Comparison of ENCODE assay signal across 8 mouse cellular contexts in genomic region chr8:108867482-108868258, GRCm38 (mm10).
DNase-seq lines count a peak whose midpoint lies in the region; ATAC-seq and TF ChIP-seq lines count a peak whose summit lies in the region.

No protein-coding gene starts in this region.

- 69% methylated on average over 13 of the region's 13 CpGs for WGBS in hindbrain, postnatal 0 days
- WGBS in hindbrain, embryonic 12.5 days: 68% methylated on average over 13 of the region's 13 CpGs
- 49% methylated on average over 13 of the region's 13 CpGs for WGBS in heart, embryonic 14.5 days
- WGBS in liver, embryonic 11.5 days: 62% methylated on average over 13 of the region's 13 CpGs
- WGBS in midbrain, postnatal 0 days: 70% methylated on average over 13 of the region's 13 CpGs

- no peak for DNase-seq in hindbrain, postnatal 0 days (ENCODE audit: low spot score)
- DNase-seq in liver, embryonic 11.5 days (ENCODE audit: low spot score): peak; percentile 43
- DNase-seq in midbrain, postnatal 0 days (ENCODE audit: low spot score): no peak
- DNase-seq in adipocyte (ENCODE audit: low spot score): no peak
- no peak for DNase-seq in testis, postnatal 14 days (ENCODE audit: low spot score)

- no peak overlapping the region for H3K27ac ChIP-seq in hindbrain, postnatal 0 days
- H3K27ac ChIP-seq in hindbrain, embryonic 12.5 days: no peak overlapping the region
- H3K27ac ChIP-seq in heart, embryonic 14.5 days (replicated peaks in 1 of 2; ENCODE audit: control insufficient read depth in 1 of 2, insufficient read depth in 1 of 2, low read depth in 2 of 2, low read length in 2 of 2): peak overlapping the region; percentile 25 to 48; a peak in 3 of 4 replicates
- H3K27ac ChIP-seq in liver, embryonic 11.5 days (ENCODE audit: low read depth, low read length): no peak overlapping the region
- H3K27ac ChIP-seq in midbrain, postnatal 0 days (ENCODE audit: low read depth, low read length): 0 out of 2 replicates have a peak overlapping the region, but pooled peaks have one; percentile 21

- 0 out of 2 replicates have a peak, but pooled peaks have one; percentile 10 for ATAC-seq in hindbrain, postnatal 0 days
- no peak for ATAC-seq in hindbrain, embryonic 12.5 days (ENCODE audit: low FRiP score)
- 0 out of 2 replicates have a peak, but pooled peaks have one; percentile 44 for ATAC-seq in heart, embryonic 14.5 days (ENCODE audit: insufficient number of reproducible peaks, insufficient read depth, low FRiP score, low read depth)
- ATAC-seq in liver, embryonic 11.5 days (replicated peaks; ENCODE audit: low FRiP score): peak; percentile 81
- no peak for ATAC-seq in midbrain, postnatal 0 days (ENCODE audit: low FRiP score)
- no peak for ATAC-seq in CD4-positive, CD25-positive, alpha-beta regulatory T cell, adult 4 months

- H3K36me3 ChIP-seq in hindbrain, postnatal 0 days (ENCODE audit: insufficient read depth, low read length): no peaks in the 10 kb centered on the region
- H3K36me3 ChIP-seq in hindbrain, embryonic 12.5 days: peaks cover 6% of the 10 kb centered on the region; the same call in 1 of the 2 replicates
- H3K36me3 ChIP-seq in heart, embryonic 14.5 days (ENCODE audit: control insufficient read depth, insufficient read depth, low read length): no peaks in the 10 kb centered on the region
- no peaks in the 10 kb centered on the region; the same call in 1 of the 2 replicates for H3K36me3 ChIP-seq in liver, embryonic 11.5 days (ENCODE audit: control insufficient read depth, insufficient read depth, low read length)
- H3K36me3 ChIP-seq in midbrain, postnatal 0 days (ENCODE audit: insufficient read depth, low read length): peaks cover 3% of the 10 kb centered on the region; the same call in 1 of the 2 replicates

- TF ChIP-seq CTCF in hindbrain, postnatal 0 days (IDR thresholded peaks at IDR 0.05; ENCODE audit: low read depth): no peak
- TF ChIP-seq CTCF in midbrain, postnatal 0 days (IDR thresholded peaks at IDR 0.05): no peak

- peaks cover 7% of the 10 kb centered on the region; the same call in 1 of the 2 replicates for H3K4me1 ChIP-seq in hindbrain, postnatal 0 days (ENCODE audit: insufficient read depth, low read length)
- peaks cover 33% of the 10 kb centered on the region for H3K4me1 ChIP-seq in hindbrain, embryonic 12.5 days
- H3K4me1 ChIP-seq in heart, embryonic 14.5 days (ENCODE audit: control insufficient read depth in 2 of 2, insufficient read depth in 2 of 2, low read length in 2 of 2): peaks cover 18 to 31% of the 10 kb centered on the region in 2 experiments
- peaks cover 14% of the 10 kb centered on the region for H3K4me1 ChIP-seq in liver, embryonic 11.5 days (replicated peaks; ENCODE audit: control insufficient read depth, insufficient read depth, low read length)
- no peaks in the 10 kb centered on the region; the same call in 1 of the 2 replicates for H3K4me1 ChIP-seq in midbrain, postnatal 0 days (ENCODE audit: insufficient read depth, low read length)

- H3K9me3 ChIP-seq in hindbrain, postnatal 0 days (ENCODE audit: low read length): no peaks in the 10 kb centered on the region
- no peaks in the 10 kb centered on the region for H3K9me3 ChIP-seq in hindbrain, embryonic 12.5 days (replicated peaks)
- no peaks in the 10 kb centered on the region for H3K9me3 ChIP-seq in heart, embryonic 14.5 days (ENCODE audit: control insufficient read depth, low read length)
- H3K9me3 ChIP-seq in liver, embryonic 11.5 days (ENCODE audit: control insufficient read depth, low read length): no peaks in the 10 kb centered on the region
- H3K9me3 ChIP-seq in midbrain, postnatal 0 days (ENCODE audit: low read length): no peaks in the 10 kb centered on the region

- H3K4me3 ChIP-seq in hindbrain, postnatal 0 days (ENCODE audit: low read length): no peak overlapping the region
- H3K4me3 ChIP-seq in hindbrain, embryonic 12.5 days: no peak overlapping the region
- no peak overlapping the region for H3K4me3 ChIP-seq in heart, embryonic 14.5 days (ENCODE audit: control insufficient read depth in 1 of 2, insufficient read depth in 1 of 2, low read depth in 1 of 2, low read length in 2 of 2)
- H3K4me3 ChIP-seq in liver, embryonic 11.5 days (ENCODE audit: low read depth, low read length): no peak overlapping the region
- H3K4me3 ChIP-seq in midbrain, postnatal 0 days (ENCODE audit: low read depth, low read length): no peak overlapping the region

- H3K4me2 ChIP-seq in hindbrain, postnatal 0 days (ENCODE audit: low read depth, low read length): no peak overlapping the region
- H3K4me2 ChIP-seq in hindbrain, embryonic 12.5 days (replicated peaks): no peak overlapping the region
- 0 out of 2 replicates have a peak overlapping the region, but pooled peaks have one; percentile 9 for H3K4me2 ChIP-seq in heart, embryonic 14.5 days (ENCODE audit: low read length)
- H3K4me2 ChIP-seq in liver, embryonic 11.5 days: peak overlapping the region; percentile 32
- H3K4me2 ChIP-seq in midbrain, postnatal 0 days (ENCODE audit: low read depth, low read length, poor library complexity, severe bottlenecking): no peak overlapping the region

- H3K27me3 ChIP-seq in hindbrain, postnatal 0 days (ENCODE audit: insufficient read depth, low read length): no peaks in the 10 kb centered on the region
- H3K27me3 ChIP-seq in hindbrain, embryonic 12.5 days: no peaks in the 10 kb centered on the region
- H3K27me3 ChIP-seq in heart, embryonic 14.5 days (ENCODE audit: control insufficient read depth, insufficient read depth, low read length): no peaks in the 10 kb centered on the region
- no peaks in the 10 kb centered on the region for H3K27me3 ChIP-seq in liver, embryonic 11.5 days (replicated peaks; ENCODE audit: control insufficient read depth, insufficient read depth, low read length)
- no peaks in the 10 kb centered on the region for H3K27me3 ChIP-seq in midbrain, postnatal 0 days (ENCODE audit: insufficient read depth, low read length)

- no peak overlapping the region for H3K9ac ChIP-seq in hindbrain, postnatal 0 days (replicated peaks; ENCODE audit: low read length)
- H3K9ac ChIP-seq in hindbrain, embryonic 12.5 days: no peak overlapping the region
- no peak overlapping the region for H3K9ac ChIP-seq in heart, embryonic 14.5 days (ENCODE audit: low read length)
- no peak overlapping the region for H3K9ac ChIP-seq in liver, embryonic 11.5 days (ENCODE audit: low read depth, low read length)
- no peak overlapping the region for H3K9ac ChIP-seq in midbrain, postnatal 0 days (replicated peaks; ENCODE audit: low read length, poor library complexity, severe bottlenecking)

Comparison
In these comparisons a context has a peak if more than half of its experiments do, and no peak if none do; other contexts are left out.
1. ATAC-seq: peak in hindbrain, postnatal 0 days (single experiment), heart, embryonic 14.5 days (single experiment) and liver, embryonic 11.5 days (single experiment); none in hindbrain, embryonic 12.5 days (single experiment), midbrain, postnatal 0 days (single experiment) and CD4-positive, CD25-positive, alpha-beta regulatory T cell, adult 4 months (single experiment).
2. H3K27ac ChIP-seq: peak in heart, embryonic 14.5 days (2 of 2) and midbrain, postnatal 0 days (single experiment); none in hindbrain, postnatal 0 days (single experiment), hindbrain, embryonic 12.5 days (single experiment) and liver, embryonic 11.5 days (single experiment).
3. H3K4me2 ChIP-seq: peak in heart, embryonic 14.5 days (single experiment) and liver, embryonic 11.5 days (single experiment); none in hindbrain, postnatal 0 days (single experiment), hindbrain, embryonic 12.5 days (single experiment) and midbrain, postnatal 0 days (single experiment).